Mouse (Mus musculus) retina, embryonic 14.5 days (tissue): ENCODE data around the gene AU040320.

Experiments
- DNase-seq: peaks from one replicate; pipeline ENCODE4 v3.0.0-alpha.2; 2015; ENCODE audit warnings: low spot score

Gene AU040320

DNA sequence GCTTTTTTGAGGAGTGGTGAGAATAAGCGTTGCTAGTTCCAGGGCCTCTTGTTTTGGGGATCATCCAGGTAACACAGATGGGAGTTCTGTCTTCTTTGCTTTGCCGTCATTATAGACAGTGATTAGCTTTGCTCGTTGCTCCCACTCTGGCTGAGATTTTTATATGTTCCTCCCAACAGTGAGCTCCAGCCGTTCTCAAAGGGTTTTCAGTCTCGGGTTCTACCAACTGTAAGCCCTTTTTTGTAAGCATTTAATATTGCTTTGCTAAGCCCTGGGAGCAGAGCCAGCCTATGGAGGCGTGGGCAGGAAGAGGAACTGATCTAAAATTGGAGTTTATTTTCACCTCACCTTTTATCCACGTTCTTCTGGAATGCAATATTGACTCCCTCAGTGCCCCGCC is 29.7 kb downstream of the AU040320 start:
- DNase-seq: no peak

DNA sequence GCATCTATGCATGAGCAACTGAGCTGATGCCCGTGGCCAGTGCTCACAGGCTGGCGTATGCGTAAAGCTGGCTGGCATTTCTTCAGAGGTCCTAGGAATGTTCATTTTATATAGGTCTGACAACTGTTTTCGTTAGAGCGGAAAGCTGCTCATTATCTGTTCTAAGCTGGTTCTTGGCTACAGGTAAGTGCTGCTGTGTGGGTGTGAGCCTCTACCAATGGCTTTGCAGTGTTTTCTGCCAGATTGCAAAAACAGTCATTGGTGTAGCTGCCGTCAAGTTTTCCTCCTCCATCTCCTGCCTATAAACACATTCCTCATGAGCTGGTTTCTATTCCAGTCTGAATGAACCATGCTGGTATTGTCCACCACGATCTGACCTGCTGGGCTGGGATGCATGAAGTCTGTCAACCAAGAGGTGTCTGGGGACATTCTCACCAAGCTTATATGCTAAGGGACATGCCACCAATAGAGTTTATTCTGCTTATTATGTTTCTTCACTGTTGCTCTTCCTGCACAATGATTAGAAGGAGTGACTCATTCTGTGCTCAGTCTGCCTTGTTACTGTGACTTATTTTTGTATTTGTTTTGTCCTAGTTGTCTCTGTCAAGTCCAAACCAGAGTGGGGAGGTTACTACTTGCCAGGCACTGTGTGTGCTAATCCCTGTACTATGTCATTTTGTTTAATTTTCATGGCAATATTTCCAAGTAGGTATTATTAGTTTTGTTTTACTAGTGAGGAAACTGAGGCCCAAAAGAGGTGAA is 39.2 kb downstream of the AU040320 start:
- DNase-seq: no peak

DNA sequence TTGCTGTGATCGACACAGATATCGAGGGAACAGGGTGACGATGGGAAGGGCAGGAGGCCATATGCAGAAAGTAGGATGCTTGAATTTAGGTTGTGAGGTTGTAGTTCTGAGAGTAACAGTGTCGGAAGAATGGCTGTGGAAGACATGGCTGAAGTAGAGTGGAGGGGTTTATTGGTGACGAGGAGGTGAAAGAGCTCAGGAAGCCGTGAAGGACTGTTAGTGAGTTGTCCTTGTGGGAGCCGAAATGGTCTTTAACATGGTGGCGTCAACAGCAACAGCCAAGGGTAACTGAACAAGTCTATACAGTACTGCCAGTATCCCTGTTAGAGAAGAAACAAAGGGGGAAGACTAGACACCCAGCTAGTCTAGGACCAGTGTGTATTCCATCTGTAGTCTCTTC is 48.8 kb downstream of the AU040320 start:
- no peak for DNase-seq

DNA sequence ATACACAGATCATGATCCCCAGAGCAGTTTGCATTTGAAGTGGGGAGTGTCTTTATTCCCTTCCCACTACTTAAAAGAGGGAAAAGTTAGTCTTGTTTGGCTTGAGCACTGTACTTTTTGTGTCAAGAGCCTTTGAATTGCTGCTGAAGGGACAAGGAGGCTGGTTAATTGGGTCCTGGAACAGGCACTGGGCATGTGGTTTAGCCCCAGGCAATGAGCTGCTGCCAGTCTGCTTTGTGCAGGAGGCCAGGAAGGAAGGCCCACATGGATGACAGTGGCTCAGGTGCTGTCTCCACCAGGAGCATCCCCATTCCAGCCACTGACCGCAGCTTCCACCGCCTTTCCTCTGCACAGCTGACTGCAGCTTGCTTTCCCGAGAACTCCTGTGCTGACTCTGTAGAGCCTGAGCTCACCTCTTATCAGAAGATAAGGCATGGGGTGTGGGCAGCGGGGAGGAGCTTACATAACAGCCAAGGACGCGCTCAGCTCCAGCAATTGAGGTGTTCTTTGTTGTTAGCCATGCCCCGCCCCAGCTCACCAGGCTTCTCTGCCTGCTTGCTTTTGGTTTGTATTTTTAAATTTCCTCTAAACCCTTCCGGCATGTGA is 50.0 kb downstream of the AU040320 start:
- no peak for DNase-seq

DNA sequence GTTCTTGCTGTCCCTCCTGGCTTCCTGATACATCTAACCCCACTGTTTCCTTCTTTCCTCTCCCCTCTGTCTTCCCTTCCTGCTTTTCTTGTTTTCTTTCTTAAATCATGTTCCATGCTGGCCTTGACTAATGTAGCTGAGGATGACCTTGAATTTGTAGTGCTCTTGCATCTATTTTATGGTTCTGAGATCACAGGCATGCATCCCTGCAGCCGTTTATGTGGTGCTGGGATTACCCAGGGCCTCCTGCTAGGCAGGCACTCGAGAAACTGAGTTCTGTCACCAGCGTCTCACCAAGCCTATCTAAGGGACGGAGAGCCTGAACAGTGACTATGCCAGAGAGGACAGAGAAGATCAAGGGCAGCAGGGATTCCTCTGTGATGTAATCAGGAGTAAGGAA is 52.4 kb downstream of the AU040320 start:
- no peak for DNase-seq

DNA sequence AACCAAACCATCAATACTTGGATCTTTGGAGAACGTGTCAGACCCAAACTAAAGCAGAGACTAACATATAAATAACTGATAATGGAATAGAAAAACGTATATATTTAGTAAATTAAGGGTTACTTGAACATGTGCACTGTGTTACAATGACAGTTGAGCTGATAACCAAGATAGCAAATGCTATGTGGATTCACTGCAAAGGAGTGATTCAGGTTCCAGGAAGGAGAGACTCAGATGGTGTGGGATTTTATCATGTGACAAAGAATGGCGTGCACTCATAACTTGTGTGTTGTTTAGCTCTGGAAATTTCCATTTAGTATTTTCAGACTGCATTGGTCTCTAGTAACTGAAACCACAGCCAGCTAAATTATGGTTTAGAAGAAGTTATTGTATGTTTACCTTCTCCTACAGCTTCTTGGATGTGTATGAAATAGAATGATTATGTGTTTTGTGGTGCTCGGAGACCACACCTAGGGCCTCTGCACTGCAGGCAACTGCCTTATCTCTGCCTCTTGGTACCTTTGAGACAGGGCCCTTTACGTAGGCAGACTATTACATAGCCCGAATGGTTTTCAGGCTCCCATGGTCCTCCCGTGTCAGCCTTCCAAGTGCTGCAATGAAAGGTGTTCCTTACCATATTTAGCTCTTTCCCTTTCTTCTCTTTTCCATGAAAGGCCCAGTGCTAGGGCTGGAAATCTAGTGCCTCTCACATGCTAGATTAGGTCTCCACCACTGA is 53.5 kb downstream of the AU040320 start:
- DNase-seq: no peak

DNA sequence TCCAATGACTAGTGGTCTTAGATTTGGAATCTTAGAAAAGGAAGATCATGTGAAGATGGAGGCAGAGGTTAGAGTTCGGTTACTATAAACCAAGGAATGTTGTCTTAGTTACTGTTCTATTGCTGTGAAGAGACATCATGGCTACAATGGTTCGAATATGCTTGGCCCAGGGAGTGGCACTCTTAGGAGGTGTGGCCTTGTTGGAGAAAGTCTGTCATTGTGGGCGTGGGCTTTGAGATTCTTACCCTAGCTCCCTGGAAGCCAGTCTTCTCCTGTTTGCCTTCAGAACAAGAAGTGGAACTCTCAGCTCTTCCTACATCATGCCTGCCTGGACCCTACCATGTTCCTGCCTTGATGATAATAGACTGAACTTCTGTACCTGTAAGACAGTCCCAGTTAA is 57.2 kb downstream of the AU040320 start:
- no peak for DNase-seq

DNA sequence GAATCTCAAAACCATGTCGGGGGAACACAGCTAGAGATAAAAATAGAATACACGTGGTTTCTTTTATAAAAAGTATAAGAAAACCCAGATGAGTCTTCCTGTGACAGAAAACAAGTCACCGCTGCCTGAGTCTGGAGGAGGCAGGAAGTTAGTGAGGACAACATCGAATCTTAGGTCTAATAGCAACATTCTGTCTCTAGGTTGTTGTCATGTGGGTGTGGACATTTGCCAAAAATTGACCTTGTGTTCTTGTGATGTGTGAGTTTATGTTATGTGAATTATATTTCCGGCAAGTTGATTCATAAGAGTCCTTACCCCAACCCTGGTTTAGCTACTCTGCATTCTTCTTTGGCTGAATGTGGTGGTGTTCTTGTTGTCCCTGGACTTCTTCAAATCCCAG is 59.9 kb downstream of the AU040320 start:
- DNase-seq: no peak

DNA sequence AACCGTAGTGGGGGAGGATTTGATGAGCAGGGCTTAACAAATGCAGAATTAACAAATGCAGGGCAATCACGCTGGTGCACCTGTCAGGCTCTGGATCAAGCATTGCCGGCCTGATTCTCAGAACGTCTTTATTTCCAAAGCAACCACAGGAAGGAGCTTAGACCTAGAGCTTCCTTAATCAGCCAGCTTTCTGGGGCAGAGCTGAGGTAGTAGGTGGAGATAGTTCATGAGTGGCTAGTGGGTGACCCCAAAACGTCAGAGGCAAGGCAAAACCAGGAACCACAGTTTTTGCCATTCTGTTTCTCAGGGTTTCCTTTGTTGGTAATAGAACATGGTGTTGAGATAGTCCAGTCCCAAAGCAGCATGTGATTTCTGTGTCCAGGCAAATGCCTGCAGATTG is 61.5 kb downstream of the AU040320 start:
- no peak for DNase-seq

DNA sequence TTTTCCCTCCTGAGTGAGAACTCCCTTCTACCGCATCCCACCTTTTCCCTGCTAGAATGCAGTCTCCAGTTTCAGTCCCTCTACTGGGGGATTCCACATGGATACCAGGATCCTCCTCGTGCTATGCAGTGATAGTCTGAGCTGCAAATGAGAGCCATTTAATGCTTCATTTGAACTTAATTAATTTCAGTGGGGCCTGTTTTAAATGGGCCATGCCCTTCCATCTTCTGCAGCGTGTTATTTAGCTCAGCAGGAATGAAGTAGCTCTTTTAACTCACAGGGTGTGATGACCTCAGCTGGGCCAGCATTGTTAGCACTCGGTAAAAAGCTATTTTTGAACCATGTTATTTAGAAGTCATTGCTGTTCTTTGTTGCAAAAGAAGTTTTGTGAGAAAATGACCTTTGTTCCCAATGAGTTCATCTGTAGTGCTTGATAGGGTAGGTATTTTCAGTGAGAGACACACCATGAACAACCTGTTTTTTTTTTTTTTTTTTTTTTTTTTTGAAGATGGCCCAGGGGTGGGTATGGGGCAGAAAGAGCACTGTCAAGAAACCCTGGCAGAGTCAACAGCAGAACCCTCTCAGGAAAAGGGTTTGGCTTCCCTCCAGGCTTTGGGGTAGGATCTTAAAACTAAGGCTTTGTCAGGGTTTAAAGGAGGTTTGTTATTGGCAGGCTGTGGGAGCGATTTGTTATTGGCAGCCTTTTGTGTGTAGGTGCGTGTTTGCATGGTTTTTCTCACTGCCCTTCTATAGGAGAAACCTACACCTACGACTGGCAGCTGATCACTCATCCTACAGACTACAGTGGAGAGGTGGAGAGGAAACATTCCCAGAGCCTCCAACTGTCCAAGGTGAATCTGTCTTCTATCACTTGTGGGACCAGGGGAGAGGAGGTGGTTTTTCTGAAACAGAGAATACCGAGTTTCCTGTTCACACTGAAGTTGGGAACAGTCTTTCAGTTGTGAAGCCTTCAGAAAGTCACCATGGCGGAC is 69.8 kb downstream of the AU040320 start:
- DNase-seq: no peak

DNA sequence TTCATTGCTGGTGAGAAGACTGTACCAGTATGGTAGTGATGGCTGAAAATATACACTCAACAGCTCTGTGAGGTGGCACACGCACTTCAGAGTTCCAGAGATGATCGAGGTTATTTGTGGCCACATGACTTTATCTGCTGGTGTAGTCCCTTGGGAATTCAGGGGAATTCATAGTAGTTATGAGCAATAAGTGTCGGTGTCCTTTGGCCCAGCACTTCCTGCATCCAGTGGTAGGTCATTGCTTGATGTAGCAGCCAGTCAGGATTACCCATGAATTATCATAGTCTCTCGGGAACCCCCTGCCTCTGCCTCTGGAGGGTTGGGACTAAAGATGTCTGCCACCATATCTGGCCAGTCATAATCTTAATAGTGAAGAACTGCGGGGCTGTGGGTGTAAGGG is 70.6 kb downstream of the AU040320 start:
- no peak for DNase-seq

DNA sequence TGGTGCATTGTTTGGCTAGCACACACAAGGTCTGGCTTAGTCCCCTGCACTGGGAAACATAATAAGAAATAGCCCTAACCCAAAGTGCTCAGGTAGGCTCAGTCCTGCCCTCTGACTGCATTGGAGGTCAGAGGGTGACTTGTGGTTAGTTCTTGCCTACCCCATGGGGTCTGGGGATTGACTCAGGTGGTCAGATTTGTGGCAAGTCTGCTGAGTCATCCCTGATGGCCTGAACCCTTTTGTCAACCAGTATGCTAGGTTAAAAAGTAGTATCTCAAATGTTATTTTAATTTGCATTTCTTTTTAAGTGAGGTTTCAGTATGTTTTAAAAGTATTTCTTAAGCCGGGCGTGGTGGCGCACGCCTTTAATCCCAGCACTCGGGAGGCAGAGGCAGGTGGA is 77.8 kb downstream of the AU040320 start:
- DNase-seq: no peak

DNA sequence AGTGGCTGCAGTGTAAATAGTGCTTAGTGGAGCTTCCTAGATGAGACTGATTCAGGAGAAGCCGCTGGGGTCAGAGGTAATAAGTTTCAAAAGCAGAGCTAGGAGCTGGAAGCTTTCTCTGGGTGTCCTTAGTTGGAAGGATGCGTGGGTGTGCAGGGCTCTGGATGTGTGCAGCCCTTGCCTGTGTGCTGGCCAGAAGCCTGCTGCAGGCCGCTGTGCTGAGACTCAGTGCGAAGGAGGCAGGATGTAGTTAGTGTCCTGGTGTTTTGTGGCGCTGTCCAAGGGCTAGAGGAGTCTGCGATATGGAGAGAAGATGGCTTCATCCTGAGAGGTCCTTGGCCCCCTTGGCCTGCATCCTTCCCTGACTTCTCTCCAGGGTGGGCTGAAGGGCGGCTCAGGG is 85.5 kb downstream of the AU040320 start:
- DNase-seq: no peak

DNA sequence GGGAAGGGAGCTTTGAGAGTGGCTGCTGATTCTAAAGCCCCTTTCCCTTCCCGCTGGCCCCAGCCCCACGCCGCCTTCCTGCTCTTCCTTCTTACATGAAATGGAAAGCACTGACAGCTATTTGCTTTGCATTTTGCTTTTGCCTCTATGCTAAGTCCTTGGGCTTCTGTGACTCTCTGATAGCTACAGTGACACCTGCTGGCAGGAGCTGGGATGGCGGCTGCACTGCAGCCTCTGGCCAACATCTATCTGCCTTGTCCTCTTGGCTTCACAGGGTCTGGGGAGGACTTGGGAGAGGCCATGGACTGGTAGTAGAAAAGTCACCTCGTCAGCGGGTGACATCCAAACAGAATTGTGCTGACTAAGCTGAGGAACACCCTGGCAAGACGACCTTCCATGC is 86.5 kb downstream of the AU040320 start:
- DNase-seq: peak; percentile 94

DNA sequence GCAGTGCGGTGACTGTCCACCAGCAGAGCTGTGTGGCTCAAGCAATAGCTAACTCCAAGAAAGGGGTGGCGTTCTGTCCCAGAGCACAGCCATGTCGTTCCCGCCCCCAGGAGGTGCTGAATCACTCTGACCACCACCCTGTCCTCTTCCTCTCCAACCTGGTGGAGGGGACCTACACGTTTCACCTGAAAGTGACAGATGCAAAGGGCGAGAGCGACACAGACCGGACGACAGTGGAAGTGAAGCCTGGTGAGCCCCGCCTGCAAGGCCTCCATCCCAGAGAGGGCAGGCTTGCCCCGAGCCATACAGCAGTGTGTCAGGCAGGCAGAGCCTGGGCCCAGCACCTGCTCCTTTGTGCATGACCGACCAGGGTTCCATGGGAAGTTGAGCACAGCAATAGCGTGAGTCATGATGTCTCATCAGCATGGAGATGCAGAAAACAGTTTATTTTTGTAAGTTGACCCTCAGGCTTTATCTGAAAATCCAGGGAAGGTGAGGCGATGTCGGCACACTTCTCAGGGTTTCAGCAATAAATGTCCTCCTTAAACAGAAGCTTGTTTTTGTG is 87.7 kb downstream of the AU040320 start:
- DNase-seq: no peak

DNA sequence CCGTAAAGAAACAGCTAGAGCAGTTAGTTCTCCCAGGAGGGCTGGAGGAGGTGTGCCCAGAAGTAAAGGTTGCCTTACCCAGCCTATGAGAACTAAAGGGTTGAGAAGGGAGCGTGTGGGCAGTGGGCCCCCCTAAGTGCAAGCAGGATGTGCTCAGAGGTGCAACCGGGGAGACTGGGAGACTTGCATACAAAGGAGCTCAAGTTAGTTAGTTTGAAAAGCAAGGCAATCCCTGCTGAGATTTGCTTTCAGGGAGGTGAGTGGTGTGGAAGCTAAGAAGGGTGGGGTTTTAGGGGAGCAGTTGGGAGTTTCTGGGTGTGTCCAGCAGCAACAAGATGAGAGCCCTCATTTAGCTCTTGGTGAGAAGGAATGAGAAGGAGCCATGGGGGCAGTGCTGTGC is 89.6 kb downstream of the AU040320 start:
- DNase-seq: no peak

DNA sequence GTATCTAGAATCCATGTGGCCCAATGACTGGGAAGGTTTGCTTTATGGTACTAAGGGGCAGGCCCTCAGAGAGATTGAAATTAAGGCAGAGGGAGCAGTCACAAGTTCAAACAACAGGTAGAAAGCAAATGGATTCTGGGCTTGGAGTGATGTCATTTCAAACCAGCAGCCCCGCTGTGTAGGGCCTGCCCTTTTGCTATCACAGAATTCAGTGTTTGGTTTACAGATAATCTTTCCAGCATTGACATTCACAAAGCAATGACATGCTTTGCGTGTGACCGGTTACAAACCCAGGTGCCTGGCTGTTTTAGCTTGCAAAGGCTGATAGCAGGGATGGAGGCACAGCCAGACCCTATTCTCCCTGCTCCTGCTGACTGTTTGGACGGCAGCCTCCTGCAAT is 92.3 kb downstream of the AU040320 start:
- DNase-seq: no peak

DNA sequence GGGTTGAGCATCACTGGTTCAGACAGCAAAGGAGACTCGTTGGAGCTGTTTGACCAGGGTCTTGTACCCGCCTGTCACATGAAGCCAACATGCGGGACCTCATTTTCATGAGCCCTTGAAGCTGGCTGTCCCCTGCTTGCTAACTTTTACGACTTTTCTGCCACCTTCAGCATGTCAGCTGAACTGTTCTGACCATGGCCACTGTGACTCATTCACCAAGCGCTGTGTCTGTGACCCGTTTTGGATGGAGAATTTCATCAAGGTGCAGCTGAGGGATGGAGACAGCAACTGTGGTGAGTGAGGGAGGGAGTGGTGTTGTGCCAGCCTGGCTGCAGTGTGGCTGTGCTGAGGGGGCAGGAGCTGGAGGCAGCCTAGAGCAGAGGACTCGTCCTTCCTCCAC is 93.6 kb downstream of the AU040320 start:
- DNase-seq: no peak

DNA sequence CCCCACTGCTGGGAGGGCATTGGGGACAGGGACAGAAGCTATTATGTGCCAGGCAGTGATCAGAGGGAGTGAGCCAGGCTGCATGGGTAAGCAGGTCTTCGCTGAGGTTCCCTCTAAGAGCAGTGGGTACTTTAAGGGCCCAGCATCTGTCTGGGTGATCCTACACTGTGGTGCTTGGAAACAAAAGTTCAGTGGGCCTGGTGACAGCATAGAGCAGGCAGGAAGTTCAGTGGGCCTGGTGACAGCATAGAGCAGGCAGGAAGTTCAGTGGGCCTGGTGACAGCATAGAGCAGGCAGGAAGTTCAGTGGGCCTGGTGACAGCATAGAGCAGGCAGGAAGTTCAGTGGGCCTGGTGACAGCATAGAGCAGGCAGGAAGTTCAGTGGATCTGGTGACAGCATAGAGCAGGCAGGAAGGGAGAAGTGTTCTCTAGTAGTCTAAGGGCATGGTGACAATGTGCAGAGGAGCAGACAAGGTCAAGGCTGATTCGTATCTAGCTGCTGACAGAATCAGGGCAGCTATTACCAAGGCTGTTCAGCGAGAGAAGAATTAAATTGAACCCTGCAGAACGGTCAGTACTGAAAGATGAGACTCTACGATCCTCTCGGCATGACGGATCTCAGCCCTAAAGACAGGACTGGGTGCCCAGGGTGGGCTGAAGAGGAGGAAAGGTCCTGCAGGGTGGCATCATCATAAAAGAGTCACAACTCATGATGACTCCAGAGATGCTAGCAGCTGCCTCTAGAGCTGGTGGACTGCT is 96.9 kb downstream of the AU040320 start:
- DNase-seq: no peak

DNA sequence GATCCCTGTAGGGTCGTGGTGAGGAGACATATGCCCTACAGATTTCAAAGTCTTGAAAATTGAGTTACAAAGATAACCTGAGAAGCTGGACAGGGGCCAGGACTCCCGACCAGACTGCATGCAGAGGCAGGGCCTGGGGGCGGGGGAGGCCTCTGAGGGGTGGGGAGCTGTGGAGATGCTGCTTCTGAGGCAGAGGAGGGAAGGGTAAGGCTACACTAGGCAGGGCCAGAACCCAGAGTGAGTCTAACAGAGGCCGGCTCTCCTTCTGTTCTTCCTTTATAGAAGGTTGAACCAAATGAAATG is 97.4 kb downstream of the AU040320 start:
- DNase-seq: no peak

DNA sequence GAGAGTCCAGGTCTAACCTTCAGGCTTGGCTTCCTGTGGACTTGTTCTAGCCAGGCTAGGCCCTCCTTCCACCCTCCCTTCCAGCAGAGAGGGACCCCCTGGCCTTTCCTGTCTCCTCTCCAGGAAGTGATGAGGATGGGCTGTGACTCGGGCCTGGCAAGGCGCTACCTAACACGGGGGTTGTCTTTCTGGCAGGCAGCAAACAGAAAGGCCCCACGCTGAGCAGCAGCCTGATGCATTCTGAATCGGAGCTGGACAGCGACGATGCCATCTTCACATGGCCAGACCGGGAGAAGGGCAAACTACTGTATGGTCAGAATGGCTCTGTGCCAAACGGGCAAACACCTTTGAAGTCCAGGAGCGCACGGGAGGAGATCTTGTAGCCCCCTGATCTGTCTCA is 99.6 kb downstream of the AU040320 start:
- no peak for DNase-seq
